Mouse (Mus musculus) brown adipose tissue, adult 24 weeks (tissue): ENCODE measurements around the gene Ptp4a2. TPM values are rescaled to one million over a fixed set of nuclear protein-coding genes. Genes with fewer than 3 reads are reported as not detected.
"Not testable (repeated sequence)": the region's sequence is repeated elsewhere in the genome, so short reads cannot be mapped to it uniquely, and the experiment has no call there.

Experiments
- H3K27ac ChIP-seq: fragments of 200-500 bp; replicated peaks from 2 replicates; pipeline ENCODE4 v1.5.1; 2012; ENCODE audit warnings: low read depth, mild to moderate bottlenecking, low read length
- H3K4me1 ChIP-seq: fragments of 200-500 bp; 2 replicates; pipeline ENCODE4 v1.6.1; 2012; ENCODE audit warnings: low read length, mixed read lengths; ENCODE audit not compliant: control insufficient read depth, insufficient read depth, insufficient read length
- H3K4me3 ChIP-seq: fragments of 200-500 bp; 2 replicates; pipeline ENCODE4 v1.5.1; 2012; ENCODE audit warnings: low read depth, mild to moderate bottlenecking, low read length, moderate library complexity; ENCODE audit not compliant: insufficient read depth
- polyA plus RNA-seq: library from polyadenylated mRNA; stranded (reverse); fragments of >200 nt; gene quantifications from 2 replicates; pipeline ENCODE4 v1.2.4, GENCODE M21; 2012; ENCODE audit not compliant: missing spikeins, insufficient read depth, insufficient read length

Gene Ptp4a2
- polyA plus RNA-seq, 1 experiment = 232 TPM

- Histone ChIP-seq H3K4me3 (no peak overlapping the region), H3K4me1 (peaks cover 7% of the 10 kb centered on the region; the same call in 1 of the 2 replicates), H3K27ac (no peak overlapping the region)
Measured at GRCm38 (mm10) chr4:129878656-129879145, 67.7 kb downstream of the Ptp4a2 start.

- H3K27ac ChIP-seq = no peak overlapping the region; the same call in 1 of the 2 replicates
- H3K4me1 ChIP-seq = peaks cover 7% of the 10 kb centered on the region
- H3K4me3 ChIP-seq = no peak overlapping the region
Measured at GRCm38 (mm10) chr4:129879206-129879780, 68.3 kb downstream of the Ptp4a2 start.

GRCm38 (mm10) chr4:129880615-129881014 is 69.6 kb downstream of the Ptp4a2 start:
- Histone ChIP-seq H3K4me1 (peaks cover 7% of the 10 kb centered on the region), H3K4me3 (no peak overlapping the region), H3K27ac (no peak overlapping the region)

- peaks cover 7% of the 10 kb centered on the region for H3K4me1 ChIP-seq
- 0 out of 2 replicates have a peak overlapping the region, but pooled peaks have one; percentile 4 for H3K27ac ChIP-seq
- H3K4me3 ChIP-seq = no peak overlapping the region
Measured at GRCm38 (mm10) chr4:129881661-129882060, 70.6 kb downstream of the Ptp4a2 start.

GRCm38 (mm10) chr4:129882555-129883293 is 71.7 kb downstream of the Ptp4a2 start:
- Histone ChIP-seq H3K4me1 (peaks cover 6% of the 10 kb centered on the region), H3K27ac (peak overlapping the region; percentile 71), H3K4me3 (peak overlapping the region; percentile 8)

- Histone ChIP-seq H3K4me3 (no peak overlapping the region), H3K27ac (peak overlapping the region; percentile 71), H3K4me1 (peaks cover 2% of the 10 kb centered on the region; the same call in 1 of the 2 replicates)
Measured at GRCm38 (mm10) chr4:129884041-129884930, 73.3 kb downstream of the Ptp4a2 start.

GRCm38 (mm10) chr4:129889661-129890060 is 78.6 kb downstream of the Ptp4a2 start:
- Histone ChIP-seq H3K4me3 (no peak overlapping the region), H3K4me1 (no peaks in the 10 kb centered on the region), H3K27ac (no peak overlapping the region)

- Histone ChIP-seq H3K4me1 (no peaks in the 10 kb centered on the region), H3K4me3 (no peak overlapping the region), H3K27ac (no peak overlapping the region)
Measured at GRCm38 (mm10) chr4:129890094-129890493, 79.1 kb downstream of the Ptp4a2 start.

GRCm38 (mm10) chr4:129894861-129895260 is 83.8 kb downstream of the Ptp4a2 start:
- Histone ChIP-seq H3K4me3 (no peak overlapping the region), H3K4me1 (no peaks in the 10 kb centered on the region), H3K27ac (no peak overlapping the region)

GRCm38 (mm10) chr4:129898815-129899214 is 87.8 kb downstream of the Ptp4a2 start:
- not testable (repeated sequence) for H3K4me3 ChIP-seq, H3K4me1 ChIP-seq, H3K27ac ChIP-seq

Other genes starting within 250 kb of the Ptp4a2 start
- not detected in 2 replicates for gene Lck, start 237.6 kb upstream of the Ptp4a2 start, polyA plus RNA-seq
- not detected in 2 replicates for gene Fam167b, start 232.7 kb upstream of the Ptp4a2 start, polyA plus RNA-seq
- 156 and 174 TPM in 2 replicates for gene Eif3i, start 210.6 kb upstream of the Ptp4a2 start, polyA plus RNA-seq
- gene Tmem234, start 210.6 kb upstream of the Ptp4a2 start, polyA plus RNA-seq = 84.4 and 96.6 TPM in 2 replicates
- 1.3 TPM in 1 of 2 replicates, not detected in the other for gene Dcdc2b, start 197.0 kb upstream of the Ptp4a2 start, polyA plus RNA-seq
- gene Iqcc, start 192.1 kb upstream of the Ptp4a2 start, polyA plus RNA-seq = 14.3 and 14.6 TPM in 2 replicates
- 59.5 and 76.0 TPM in 2 replicates for gene Ccdc28b, start 187.3 kb upstream of the Ptp4a2 start, polyA plus RNA-seq
- gene Txlna, start 170.2 kb upstream of the Ptp4a2 start, polyA plus RNA-seq = 13.5 and 15.8 TPM in 2 replicates
- gene Kpna6, start 138.5 kb upstream of the Ptp4a2 start, polyA plus RNA-seq = 45.7 and 75.5 TPM in 2 replicates
- 5.4 and 7.3 TPM in 2 replicates for gene Tmem39b, start 114.4 kb upstream of the Ptp4a2 start, polyA plus RNA-seq
- gene Khdrbs1, start 68.9 kb upstream of the Ptp4a2 start, polyA plus RNA-seq = 16.9 and 23.4 TPM in 2 replicates
- gene Spocd1, start 118.0 kb downstream of the Ptp4a2 start, polyA plus RNA-seq = not detected in 2 replicates
- gene Adgrb2, start 173.7 kb downstream of the Ptp4a2 start, polyA plus RNA-seq = not detected in 2 replicates
- 1.2 and 7.8 TPM in 2 replicates for gene Col16a1, start 236.6 kb downstream of the Ptp4a2 start, polyA plus RNA-seq